Mouse (Mus musculus) hindbrain, embryonic 10.5 days (tissue): ENCODE measurements at regions not wholly inside any gene's neighbourhood (a gene's known extent, or its start where the extent isn't known, plus 50 kb on each side); places are given as distances from the start of the nearest gene placed in this dataset.
"Not testable (repeated sequence)": the region's sequence is repeated elsewhere in the genome, so short reads cannot be mapped to it uniquely, and the experiment has no call there.

Experiments used
- DNase-seq: peaks from one replicate; pipeline ENCODE4 v3.0.0-alpha.2; 2017; ENCODE audit warnings: low spot score
- H3K27ac ChIP-seq: fragments of 300-500 bp; sonication (generic); 2 replicates; pipeline ENCODE4 v1.5.1; 2016; ENCODE audit warnings: mild to moderate bottlenecking, moderate library complexity
- H3K27me3 ChIP-seq: fragments of 300-500 bp; sonication (generic); 2 replicates; pipeline ENCODE4 v1.6.1; 2016; ENCODE audit warnings: mild to moderate bottlenecking; ENCODE audit not compliant: poor library complexity, insufficient read depth, severe bottlenecking
- H3K36me3 ChIP-seq: fragments of 300-500 bp; sonication (generic); 2 replicates; pipeline ENCODE4 v1.6.1; 2016; ENCODE audit warnings: mild to moderate bottlenecking, moderate library complexity
- H3K4me1 ChIP-seq: fragments of 300-500 bp; sonication (generic); replicated peaks from 2 replicates; pipeline ENCODE4 v1.6.1; 2016; ENCODE audit warnings: mild to moderate bottlenecking
- H3K4me3 ChIP-seq: fragments of 300-500 bp; sonication (generic); 2 replicates; pipeline ENCODE4 v1.5.1; 2016; ENCODE audit warnings: mild to moderate bottlenecking, moderate library complexity
- H3K9me3 ChIP-seq: fragments of 300-500 bp; sonication (generic); 2 replicates; pipeline ENCODE4 v1.6.1; 2016; ENCODE audit warnings: mild to moderate bottlenecking, moderate library complexity
- WGBS: fragments of 180-500 bp; shearing (Covaris S2); methylation state at CpG from one replicate; pipeline ENCODE4 v1.1.7; 2016; 5-methylcytosine and 5-hydroxymethylcytosine counted together

DNA sequence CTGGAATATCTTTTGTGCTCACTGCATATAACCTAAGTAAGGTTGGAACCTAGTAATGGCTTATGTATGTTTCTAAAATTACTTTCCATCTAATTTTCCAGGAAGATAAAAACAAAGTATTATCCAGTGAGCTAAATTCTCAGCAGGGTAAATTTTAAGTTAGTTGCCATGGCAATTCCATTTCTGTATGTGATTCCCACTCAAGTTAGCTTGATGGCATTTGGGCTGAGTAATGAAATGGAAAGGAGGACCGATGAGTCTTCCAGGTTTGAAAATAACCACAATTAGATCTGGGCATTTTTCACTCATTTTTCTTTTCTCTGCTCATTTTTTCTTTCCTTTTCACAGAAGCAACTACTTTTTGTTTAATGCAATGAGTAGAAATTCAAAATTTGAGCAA, 398.4 kb upstream of the Gm10801 start:
- DNase-seq = no peak
- Histone ChIP-seq H3K4me3 (no peak overlapping the region), H3K27ac (no peak overlapping the region), H3K27me3 (no peaks in the 10 kb centered on the region), H3K9me3 (no peaks in the 10 kb centered on the region), H3K4me1 (no peaks in the 10 kb centered on the region), H3K36me3 (no peaks in the 10 kb centered on the region)
- 84% methylated on average over 1 of the region's 1 CpGs for WGBS

DNA sequence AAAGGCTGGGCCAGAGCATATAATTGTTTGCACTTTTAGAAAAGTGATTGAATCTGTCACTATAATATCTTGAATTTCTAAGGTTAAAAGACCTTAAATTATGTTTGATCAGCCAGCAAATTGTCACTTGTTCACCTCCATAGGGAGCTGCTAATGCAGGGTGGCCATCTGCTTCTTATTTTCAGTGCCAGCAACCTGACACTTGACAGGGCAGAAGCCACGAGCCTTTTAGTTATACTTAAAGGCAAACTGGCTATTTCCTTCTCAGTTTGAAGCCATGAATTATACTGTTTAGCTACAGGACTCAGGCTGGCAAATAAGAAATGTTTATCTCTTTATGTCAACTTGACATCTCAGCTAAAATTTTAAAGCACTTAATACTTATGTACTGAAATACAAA, 392.5 kb upstream of the Gm10801 start:
- Histone ChIP-seq H3K36me3 (no peaks in the 10 kb centered on the region), H3K27ac (no peak overlapping the region), H3K4me1 (no peaks in the 10 kb centered on the region), H3K4me3 (no peak overlapping the region), H3K27me3 (no peaks in the 10 kb centered on the region), H3K9me3 (no peaks in the 10 kb centered on the region)
- peak; percentile 7 for DNase-seq
- WGBS = 38% methylated on average over 1 of the region's 1 CpGs

DNA sequence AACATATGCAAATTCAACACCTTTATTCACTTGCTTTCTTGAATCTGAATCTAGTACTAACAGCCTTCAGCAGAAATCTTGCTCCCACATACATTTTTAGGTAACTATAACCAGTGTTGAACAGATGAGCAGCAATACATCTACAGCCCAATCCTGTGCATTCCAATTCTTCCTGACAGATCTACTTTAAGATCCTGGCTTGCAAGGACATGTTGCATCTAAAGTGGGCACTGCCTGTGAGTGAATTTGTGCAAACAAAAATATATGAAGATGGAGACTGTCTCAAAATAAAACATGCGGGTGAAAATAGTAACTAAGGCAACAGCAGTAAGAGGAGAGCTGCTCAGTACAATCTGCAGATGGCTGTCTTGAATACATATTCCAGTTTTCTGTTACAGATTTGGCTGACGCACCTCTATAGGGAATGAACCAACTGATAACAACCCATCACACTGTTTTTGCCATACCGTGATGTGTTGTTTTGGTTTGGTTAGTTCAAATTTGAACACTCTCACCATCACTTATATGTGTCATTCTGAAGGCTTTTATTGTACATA, 375.2 kb upstream of the Gm10801 start:
- WGBS = 89% methylated on average over 3 of the region's 3 CpGs
- no peak for DNase-seq
- H3K9me3 ChIP-seq = no peaks in the 10 kb centered on the region
- no peak overlapping the region for H3K4me3 ChIP-seq
- H3K27me3 ChIP-seq = no peaks in the 10 kb centered on the region
- no peak overlapping the region for H3K27ac ChIP-seq
- H3K4me1 ChIP-seq = no peaks in the 10 kb centered on the region
- no peaks in the 10 kb centered on the region for H3K36me3 ChIP-seq

DNA sequence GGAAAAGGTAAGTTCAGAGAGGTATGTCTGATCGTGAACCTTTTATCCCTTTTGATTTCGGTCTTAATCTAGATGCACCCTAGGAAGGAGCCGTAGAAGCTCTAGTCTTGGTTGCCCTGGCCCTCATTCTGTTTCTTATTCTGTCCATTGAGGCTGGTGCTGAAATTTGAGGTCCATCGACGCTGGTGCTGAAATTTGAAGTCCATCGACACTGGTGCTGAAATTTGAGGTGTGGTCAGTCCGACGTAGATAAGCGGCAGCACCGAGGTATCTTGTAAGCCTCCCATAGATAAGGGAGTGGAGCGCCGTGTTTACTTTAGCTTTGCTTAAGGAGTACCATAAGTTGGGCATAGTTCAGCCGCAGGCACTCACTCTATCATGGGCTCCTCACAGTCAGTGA, 332.0 kb upstream of the Gm10801 start:
- not testable (repeated sequence) for H3K4me3 ChIP-seq, H3K4me1 ChIP-seq, DNase-seq, H3K27ac ChIP-seq, H3K36me3 ChIP-seq, H3K27me3 ChIP-seq
- WGBS = 87% methylated on average over 13 of the region's 13 CpGs
- H3K9me3 ChIP-seq = peaks cover 38% of the 10 kb centered on the region

DNA sequence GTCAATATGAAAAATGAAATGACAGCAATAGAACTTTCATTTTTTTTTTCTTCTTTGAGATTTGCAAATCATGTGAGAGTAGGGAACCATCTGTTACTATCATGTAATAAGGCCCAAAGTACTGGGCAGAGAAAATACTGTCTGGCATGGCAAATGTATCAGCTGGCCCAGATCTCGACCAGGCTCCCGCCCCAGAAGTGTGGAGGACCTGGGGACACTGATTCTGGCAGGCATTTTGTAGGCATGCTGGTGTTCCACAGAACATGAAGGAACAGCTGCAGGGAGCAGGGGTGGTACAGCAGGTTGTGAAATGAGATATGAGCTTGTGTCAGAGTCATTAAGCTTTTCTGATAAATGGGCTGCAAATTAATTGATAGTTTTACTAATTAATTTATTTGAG, 307.8 kb upstream of the Gm10801 start:
- no peaks in the 10 kb centered on the region for H3K27me3 ChIP-seq
- no peak overlapping the region for H3K4me3 ChIP-seq
- H3K4me1 ChIP-seq = no peaks in the 10 kb centered on the region
- DNase-seq = no peak
- H3K9me3 ChIP-seq = no peaks in the 10 kb centered on the region
- no peaks in the 10 kb centered on the region for H3K36me3 ChIP-seq
- no peak overlapping the region for H3K27ac ChIP-seq
- 84% methylated on average over 2 of the region's 2 CpGs for WGBS

DNA sequence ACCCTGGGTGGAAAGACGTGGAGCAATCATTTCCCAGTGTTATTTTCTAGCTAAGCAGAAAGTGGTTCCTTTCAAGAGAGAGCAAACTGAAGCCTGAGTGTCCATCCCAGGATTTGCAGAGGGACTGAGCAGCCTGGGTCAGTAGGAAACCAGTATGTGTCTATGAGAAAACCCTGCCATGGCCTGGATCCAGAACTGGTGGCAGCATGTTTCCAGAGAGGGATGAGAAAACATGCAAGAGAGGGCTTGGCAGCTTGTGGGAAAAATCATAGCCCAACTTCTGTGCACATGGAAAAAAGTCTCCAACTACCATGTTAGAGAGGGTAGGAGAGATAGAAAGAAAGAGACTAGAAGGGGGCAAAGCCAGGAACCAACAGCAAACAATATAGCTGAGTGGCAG, 282.8 kb upstream of the Gm10801 start:
- Histone ChIP-seq H3K36me3 (no peaks in the 10 kb centered on the region), H3K4me3 (no peak overlapping the region), H3K4me1 (no peaks in the 10 kb centered on the region), H3K27ac (no peak overlapping the region), H3K9me3 (no peaks in the 10 kb centered on the region), H3K27me3 (no peaks in the 10 kb centered on the region)
- WGBS = 69% methylated on average over 1 of the region's 1 CpGs
- DNase-seq = no peak
